Mouse (Mus musculus) neural tube, embryonic 11.5 days (tissue): Measurements from ENCODE around the gene Dclk2. TPM values are rescaled to one million over a fixed set of nuclear protein-coding genes. Genes with fewer than 3 reads are reported as not detected.

ENCODE experiments used
- ATAC-seq: fragments of 200-750 bp; cut with Nextera tagmentation; 2 replicates; pipeline ENCODE4 v1.8.0; 2017; ENCODE audit warnings: moderate number of reproducible peaks, mild to moderate bottlenecking, moderate TSS enrichment, moderate library complexity; ENCODE audit not compliant: insufficient read depth, low FRiP score, low TSS enrichment
- DNase-seq: peaks from one replicate; pipeline ENCODE4 v3.0.0-alpha.2; 2015; ENCODE audit warnings: low spot score
- H3K27ac ChIP-seq: fragments of 300-500 bp; sonication (generic); 2 replicates; pipeline ENCODE4 v1.5.1; 2014; ENCODE audit warnings: low read depth, mild to moderate bottlenecking, low read length
- H3K27me3 ChIP-seq: fragments of 300-500 bp; sonication (generic); 2 replicates; pipeline ENCODE4 v1.6.1; 2014; ENCODE audit warnings: mild to moderate bottlenecking, low read length, mixed read lengths; ENCODE audit not compliant: control insufficient read depth, insufficient read depth
- H3K36me3 ChIP-seq: fragments of 300-500 bp; sonication (generic); 2 replicates; pipeline ENCODE4 v1.6.1; 2014; ENCODE audit warnings: mild to moderate bottlenecking, low read length, moderate library complexity, mixed read lengths; ENCODE audit not compliant: control insufficient read depth, insufficient read depth
- H3K4me1 ChIP-seq: fragments of 300-500 bp; sonication (generic); 2 replicates; pipeline ENCODE4 v1.6.1; 2014; ENCODE audit warnings: low read length, mixed read lengths; ENCODE audit not compliant: control insufficient read depth, insufficient read depth
- H3K4me2 ChIP-seq: fragments of 300-500 bp; sonication (generic); 2 replicates; pipeline ENCODE4 v1.6.1; 2014; ENCODE audit warnings: low read depth, mild to moderate bottlenecking, moderate library complexity
- H3K4me3 ChIP-seq: fragments of 300-500 bp; sonication (generic); 2 replicates; pipeline ENCODE4 v1.5.1; 2014; ENCODE audit warnings: low read depth, low read length
- H3K9ac ChIP-seq: fragments of 300-500 bp; sonication (generic); 2 replicates; pipeline ENCODE4 v1.6.1; 2014; ENCODE audit warnings: mild to moderate bottlenecking, low read length
- H3K9me3 ChIP-seq: fragments of 300-500 bp; sonication (generic); 2 replicates; pipeline ENCODE4 v1.6.1; 2016; ENCODE audit warnings: low read length; ENCODE audit not compliant: control insufficient read depth
- WGBS: fragments of 180-500 bp; shearing (Covaris S2); extraction: QIAGEN DNeasy Blood & Tissue Kit; methylation state at CpG from one replicate; pipeline ENCODE4 v1.1.7; 2014; 5-methylcytosine and 5-hydroxymethylcytosine counted together
- polyA plus RNA-seq: library from polyadenylated mRNA; unstranded; fragments of >200 nt; fragmentation: Nextera tagmentation; extraction: Ambion mirVana; gene quantifications from 2 replicates; pipeline ENCODE4 v1.2.1, GENCODE M21; 2014

Dclk2 gene
- polyA plus RNA-seq, 1 experiment from 2014 or later = 28.9 TPM

DNA sequence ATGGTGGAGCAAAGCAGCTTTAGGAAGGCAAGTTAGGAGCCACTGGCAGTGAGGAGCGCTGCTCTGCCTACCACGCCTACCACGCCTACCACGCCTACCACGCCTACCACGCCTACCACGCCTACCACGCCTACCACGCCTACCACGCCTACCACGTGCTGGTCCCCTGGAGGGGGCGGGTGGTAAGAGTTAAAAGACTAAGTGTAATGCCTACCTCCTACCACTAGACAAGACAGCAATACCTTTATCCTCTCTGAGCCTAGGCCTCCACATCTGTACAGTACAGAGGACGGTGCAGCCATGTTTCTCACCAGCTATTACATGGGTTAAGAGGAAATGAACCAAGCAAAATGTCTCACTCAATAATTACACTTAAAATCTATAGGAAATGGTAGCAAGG is 5.4 kb downstream of the Dclk2 start:
- DNase-seq (no peak), ATAC-seq (no peak)
- no peaks in the 10 kb centered on the region for H3K9me3 ChIP-seq
- WGBS = 47% methylated on average over 10 of the region's 13 CpGs
- no peak overlapping the region for H3K4me2 ChIP-seq
- no peaks in the 10 kb centered on the region for H3K27me3 ChIP-seq
- peaks cover 2% of the 10 kb centered on the region; the same call in 1 of the 2 replicates for H3K36me3 ChIP-seq
- H3K4me3 ChIP-seq = no peak overlapping the region
- H3K4me1 ChIP-seq = peaks cover 3% of the 10 kb centered on the region; the same call in 1 of the 2 replicates
- H3K9ac ChIP-seq = no peak overlapping the region
- H3K27ac ChIP-seq = no peak overlapping the region

DNA sequence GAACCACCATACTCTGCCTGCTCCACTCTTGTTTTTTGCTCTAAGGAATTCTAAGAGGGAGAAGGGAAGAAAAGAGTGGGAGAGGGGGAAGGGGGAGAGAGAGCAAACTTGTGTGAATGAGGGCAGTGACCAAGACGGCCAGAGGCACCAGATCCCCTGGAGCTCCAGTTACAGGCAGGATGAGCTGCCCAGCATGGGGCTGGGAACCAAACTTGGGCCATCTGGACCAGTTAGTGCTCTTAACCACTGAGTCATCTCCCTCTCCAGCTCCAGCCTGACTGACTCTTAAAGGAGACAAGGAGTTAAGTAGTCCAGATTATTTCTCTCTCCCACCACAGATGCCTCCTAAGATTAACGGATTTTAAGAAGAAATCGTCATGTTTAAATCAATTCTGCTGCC is 6.3 kb downstream of the Dclk2 start:
- DNase-seq (no peak), ATAC-seq (no peak)
- H3K9me3 ChIP-seq = no peaks in the 10 kb centered on the region
- H3K27ac ChIP-seq = no peak overlapping the region
- H3K9ac ChIP-seq = no peak overlapping the region
- WGBS = 73% methylated on average over 3 of the region's 3 CpGs
- H3K4me2 ChIP-seq = no peak overlapping the region
- H3K27me3 ChIP-seq = no peaks in the 10 kb centered on the region
- peaks cover 2% of the 10 kb centered on the region; the same call in 1 of the 2 replicates for H3K36me3 ChIP-seq
- H3K4me3 ChIP-seq = no peak overlapping the region
- H3K4me1 ChIP-seq = peaks cover 3% of the 10 kb centered on the region; the same call in 1 of the 2 replicates

DNA sequence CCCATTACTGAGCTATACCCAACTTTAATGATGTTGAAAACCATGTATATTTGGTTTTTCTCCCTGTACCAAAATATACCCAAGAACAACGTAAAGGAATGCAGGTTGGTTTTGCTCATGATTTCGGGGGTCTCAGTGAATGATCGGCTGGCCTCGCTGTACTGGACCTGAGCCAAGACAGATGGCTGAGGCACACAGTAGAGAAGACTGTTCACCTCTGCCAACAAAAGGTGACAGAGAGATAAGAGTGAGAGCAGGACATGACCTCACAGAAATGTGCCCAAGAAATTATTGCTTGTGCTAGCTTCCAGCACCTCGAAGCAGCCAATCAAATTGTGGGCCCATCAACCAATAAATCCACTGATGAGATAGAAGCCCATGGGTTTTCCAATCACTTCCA is 22.3 kb downstream of the Dclk2 start:
- H3K4me1 ChIP-seq = no peaks in the 10 kb centered on the region
- H3K4me2 ChIP-seq = no peak overlapping the region
- H3K9me3 ChIP-seq = no peaks in the 10 kb centered on the region
- ATAC-seq (no peak), DNase-seq (no peak)
- H3K4me3 ChIP-seq = no peak overlapping the region
- no peaks in the 10 kb centered on the region for H3K36me3 ChIP-seq
- no peak overlapping the region for H3K27ac ChIP-seq
- no peaks in the 10 kb centered on the region for H3K27me3 ChIP-seq
- 96% methylated on average over 5 of the region's 5 CpGs for WGBS
- no peak overlapping the region for H3K9ac ChIP-seq

DNA sequence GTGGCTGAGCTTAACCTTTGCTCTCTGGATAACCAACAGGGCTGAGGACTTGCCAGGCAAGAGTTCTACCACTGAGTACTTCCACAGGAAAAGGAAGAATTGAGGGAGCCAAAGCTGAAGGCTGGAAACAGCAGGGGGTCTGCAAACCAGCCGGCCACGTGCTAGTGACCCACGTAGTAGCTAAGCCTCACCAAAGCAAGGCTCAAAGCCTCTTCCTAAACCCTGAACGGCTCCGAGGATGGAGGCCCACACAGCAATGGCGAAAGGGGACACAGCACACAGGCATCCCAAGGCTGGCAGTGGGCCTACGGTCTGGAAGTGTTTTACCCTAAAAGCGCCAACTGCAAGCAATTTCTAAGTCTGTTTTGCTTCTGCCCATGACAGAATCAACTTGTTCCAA is 23.1 kb downstream of the Dclk2 start:
- no peak for DNase-seq
- no peaks in the 10 kb centered on the region for H3K27me3 ChIP-seq
- no peak overlapping the region for H3K4me3 ChIP-seq

DNA sequence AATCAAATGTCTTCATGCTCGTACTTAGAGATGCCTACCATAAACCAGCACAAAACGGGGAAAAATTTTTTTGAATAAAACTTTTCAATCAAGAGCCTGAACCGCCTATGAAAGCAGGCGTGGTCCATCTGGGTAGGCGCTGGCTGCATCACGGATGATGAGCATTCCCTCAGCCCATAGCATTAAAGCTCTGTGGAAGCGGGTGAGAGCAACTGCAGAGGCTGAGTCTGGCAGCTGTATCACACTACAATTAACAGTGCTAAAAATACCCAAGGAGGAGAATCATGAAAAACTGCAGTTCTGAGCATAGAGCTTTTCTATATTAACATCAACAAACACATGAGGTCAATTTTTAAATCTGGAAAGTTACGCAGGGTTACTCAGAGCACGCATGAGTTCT is 23.6 kb downstream of the Dclk2 start:
- Histone ChIP-seq H3K27me3 (no peaks in the 10 kb centered on the region), H3K9ac (no peak overlapping the region), H3K36me3 (no peaks in the 10 kb centered on the region), H3K4me3 (no peak overlapping the region), H3K4me1 (no peaks in the 10 kb centered on the region), H3K4me2 (no peak overlapping the region), H3K27ac (no peak overlapping the region), H3K9me3 (no peaks in the 10 kb centered on the region)
- ATAC-seq (no peak), DNase-seq (no peak)
- 88% methylated on average over 9 of the region's 9 CpGs for WGBS

More for the DNA sequence above, 23.1 kb downstream of the Dclk2 start:
- Histone ChIP-seq H3K36me3 (no peaks in the 10 kb centered on the region), H3K9me3 (no peaks in the 10 kb centered on the region), H3K9ac (no peak overlapping the region), H3K27ac (no peak overlapping the region), H3K4me1 (no peaks in the 10 kb centered on the region), H3K4me2 (no peak overlapping the region)
- 58% methylated on average over 8 of the region's 8 CpGs for WGBS
- no peak for ATAC-seq

DNA sequence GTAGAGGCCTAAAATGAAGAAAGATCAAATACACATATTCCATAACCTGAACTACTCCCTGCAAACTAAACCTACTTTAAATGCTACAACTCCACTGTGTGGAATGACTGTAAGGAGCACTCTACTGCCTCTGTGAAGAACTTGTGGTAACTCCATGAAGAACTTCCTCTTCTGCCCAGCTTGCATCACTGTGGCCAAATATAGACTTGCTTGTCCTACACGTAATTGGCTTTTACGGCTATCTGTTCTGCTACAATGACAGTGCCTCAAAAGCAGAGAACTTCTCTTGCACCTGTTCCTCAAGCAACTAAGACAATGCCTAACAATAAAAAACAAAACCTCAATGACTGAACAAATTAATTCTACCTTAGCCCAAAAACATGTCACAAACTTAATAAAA is 26.2 kb downstream of the Dclk2 start:
- 87% methylated on average over 2 of the region's 2 CpGs for WGBS
- no peak overlapping the region for H3K27ac ChIP-seq

DNA sequence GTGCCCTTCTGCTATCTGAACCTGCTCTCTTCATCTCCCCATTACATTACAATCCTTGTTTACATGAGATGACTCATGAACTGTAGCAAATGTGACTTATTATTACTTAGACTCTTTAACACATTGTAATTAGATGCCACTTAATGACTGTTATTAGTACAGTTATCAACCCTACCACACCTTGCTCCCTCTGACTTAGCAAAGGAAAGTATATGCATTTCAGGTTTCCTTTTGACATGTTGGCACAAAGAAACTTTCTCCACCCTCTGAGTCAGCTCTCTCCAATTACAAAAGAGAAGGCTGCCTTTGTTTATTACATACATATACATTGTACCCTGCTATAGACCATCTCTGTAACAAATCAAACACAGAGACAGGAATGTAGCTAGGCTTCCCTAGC is 33.1 kb downstream of the Dclk2 start:
- no peak for DNase-seq
- Histone ChIP-seq H3K9ac (no peak overlapping the region), H3K27me3 (no peaks in the 10 kb centered on the region), H3K36me3 (no peaks in the 10 kb centered on the region), H3K4me2 (no peak overlapping the region), H3K9me3 (no peaks in the 10 kb centered on the region), H3K27ac (no peak overlapping the region), H3K4me3 (no peak overlapping the region), H3K4me1 (no peaks in the 10 kb centered on the region)
- ATAC-seq = no peak

More for the DNA sequence above, 26.2 kb downstream of the Dclk2 start:
- H3K4me2 ChIP-seq = no peak overlapping the region
- ATAC-seq (no peak), DNase-seq (no peak)
- H3K9me3 ChIP-seq = no peaks in the 10 kb centered on the region
- no peak overlapping the region for H3K4me3 ChIP-seq
- H3K4me1 ChIP-seq = no peaks in the 10 kb centered on the region
- H3K36me3 ChIP-seq = no peaks in the 10 kb centered on the region
- H3K27me3 ChIP-seq = no peaks in the 10 kb centered on the region
- H3K9ac ChIP-seq = no peak overlapping the region

DNA sequence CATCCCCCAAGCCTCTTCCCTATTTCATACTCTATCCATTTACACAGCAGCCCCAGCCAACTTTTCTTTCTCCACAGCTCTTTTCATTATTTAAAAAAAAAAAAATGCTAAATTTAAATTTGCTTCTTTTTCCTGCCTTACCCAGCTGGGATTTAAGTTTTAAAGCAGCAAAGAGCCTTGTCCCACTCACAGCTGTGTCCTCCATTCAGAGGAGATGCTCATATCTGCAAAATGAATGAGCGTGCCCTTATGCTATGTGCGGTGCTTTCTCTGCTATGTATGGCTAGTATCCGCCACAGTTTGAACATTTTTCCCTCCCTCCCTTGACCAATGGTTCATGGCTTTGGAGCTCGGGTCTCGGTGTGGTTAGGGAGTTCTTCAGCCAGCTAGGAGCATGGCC is 35.5 kb downstream of the Dclk2 start:
- Histone ChIP-seq H3K9ac (no peak overlapping the region), H3K27ac (no peak overlapping the region), H3K36me3 (no peaks in the 10 kb centered on the region), H3K27me3 (no peaks in the 10 kb centered on the region), H3K4me3 (no peak overlapping the region), H3K4me2 (no peak overlapping the region), H3K4me1 (no peaks in the 10 kb centered on the region), H3K9me3 (no peaks in the 10 kb centered on the region)
- no peak for DNase-seq
- 92% methylated on average over 5 of the region's 5 CpGs for WGBS
- no peak for ATAC-seq

DNA sequence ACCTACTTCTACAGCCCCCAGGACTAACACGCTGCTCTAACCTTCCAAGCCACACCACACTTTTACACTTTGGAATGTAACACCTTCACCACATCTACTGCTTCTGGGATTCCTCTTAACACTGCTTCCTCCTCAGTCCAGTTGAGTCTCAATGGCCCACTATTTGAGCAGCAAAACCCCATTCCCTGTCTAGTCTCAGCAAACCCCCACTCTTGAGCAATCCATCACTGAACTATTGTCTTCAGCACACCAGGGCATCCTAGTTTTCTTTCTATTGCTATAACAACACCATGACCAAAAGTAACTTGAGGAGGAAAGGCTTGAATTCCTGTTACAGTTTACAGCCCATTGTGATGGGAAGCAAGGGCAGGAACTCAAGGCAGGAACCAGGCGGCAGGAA is 36.2 kb downstream of the Dclk2 start:
- no peak overlapping the region for H3K27ac ChIP-seq
- H3K4me1 ChIP-seq = no peaks in the 10 kb centered on the region
- no peak for DNase-seq
- no peaks in the 10 kb centered on the region for H3K36me3 ChIP-seq
- no peak for ATAC-seq
- H3K9ac ChIP-seq = no peak overlapping the region
- H3K4me2 ChIP-seq = no peak overlapping the region
- H3K4me3 ChIP-seq = no peak overlapping the region
- 74% methylated on average over 2 of the region's 2 CpGs for WGBS
- no peaks in the 10 kb centered on the region for H3K27me3 ChIP-seq
- H3K9me3 ChIP-seq = no peaks in the 10 kb centered on the region
